Comparison of ENCODE assay signal across 19 mouse cellular contexts in genomic region chr3:96735200-96735599, GRCm38 (mm10). TPM values are rescaled to one million over a fixed set of nuclear protein-coding genes. Genes with fewer than 3 reads are reported as not detected.
DNase-seq lines count a peak whose midpoint lies in the region.
"Had no signal": no experiment of that assay in that cellular context is flagged by ENCODE, and none has a peak within 500 bp of the region (broad histone marks: within the 10 kb centered on the region; RNA-seq: fewer than 3 reads in every experiment).

No protein-coding gene starts in this region.

- DNase-seq in heart, adult 11 months: peak; percentile 55
- DNase-seq in heart, adult 8-10 months (ENCODE audit: low spot score): no peak
- DNase-seq in layer of hippocampus, adult 9-11 months: peak; percentile 60
- DNase-seq in layer of hippocampus, postnatal 36 days: no peak
- DNase-seq in brain, adult 2 months (ENCODE audit: low read depth, low spot score): peak; percentile 72
- DNase-seq in gastrocnemius, postnatal 25 days: no peak
- no peak for DNase-seq in hindbrain, embryonic 10.5 days (ENCODE audit: low spot score)
- DNase-seq: adrenal gland, adult 2 months; adrenal gland, postnatal 10 days; adrenal gland, postnatal 25 days; cerebellum, adult 11-12 months; cerebellum, adult 2 months; cerebellum, adult 9-10 months; cerebellum, postnatal 10 days; cerebellum, postnatal 25 days had no signal

- peaks cover 10% of the 10 kb centered on the region; the same call in 1 of the 2 replicates for H3K4me1 ChIP-seq in hindbrain, embryonic 10.5 days (replicated peaks)
- H3K4me1 ChIP-seq: forebrain, embryonic 15.5 days had no signal

- no peak overlapping the region for H3K27ac ChIP-seq in hindbrain, embryonic 10.5 days
- H3K27ac ChIP-seq: embryonic facial prominence, embryonic 10.5 days; embryonic facial prominence, embryonic 12.5 days; forebrain, embryonic 13.5 days; forebrain, embryonic 15.5 days had no signal

- no peaks in the 10 kb centered on the region for H3K9me3 ChIP-seq in hindbrain, embryonic 10.5 days
- H3K9me3 ChIP-seq: embryonic facial prominence, embryonic 10.5 days; embryonic facial prominence, embryonic 12.5 days; forebrain, embryonic 13.5 days; forebrain, embryonic 15.5 days had no signal

- 86% methylated on average over 2 of the region's 2 CpGs for WGBS in hindbrain, embryonic 10.5 days

- H3K27me3 ChIP-seq in hindbrain, embryonic 10.5 days (ENCODE audit: insufficient read depth, poor library complexity, severe bottlenecking): no peaks in the 10 kb centered on the region
- H3K27me3 ChIP-seq: embryonic facial prominence, embryonic 12.5 days; forebrain, embryonic 13.5 days; forebrain, embryonic 15.5 days had no signal

- 0 out of 2 replicates have a peak, but pooled peaks cover 2% of the 10 kb centered on the region for H3K36me3 ChIP-seq in hindbrain, embryonic 10.5 days
- H3K36me3 ChIP-seq: embryonic facial prominence, embryonic 12.5 days; forebrain, embryonic 15.5 days had no signal

- H3K4me3 ChIP-seq in hindbrain, embryonic 10.5 days: no peak overlapping the region
- H3K4me3 ChIP-seq: embryonic facial prominence, embryonic 10.5 days; embryonic facial prominence, embryonic 12.5 days; forebrain, embryonic 13.5 days; forebrain, embryonic 15.5 days had no signal

RNA-seq across cellular contexts. Expression of gene Rnf115, which starts 7.7 kb away (rescaled TPM):
- total RNA-seq in heart, adult 8-10 months (2022): 10 to 100 TPM; 21.5 to 32.5 (median 27.8) TPM
- total RNA-seq in layer of hippocampus, postnatal 36 days (2021): 10 to 100 TPM; 54.1 to 60.0 TPM
- 100 to 1,000 TPM in 1 of 2 experiments, 10 to 100 TPM in 1; 87.8 to 109 TPM for total RNA-seq in gastrocnemius, postnatal 25 days (2021)
- polyA plus RNA-seq in hindbrain, embryonic 10.5 days (2016; fragmentation: Nextera tagmentation; extraction: Ambion mirVana): 63.8 and 64.2 TPM in 2 replicates

RNA-seq across cellular contexts. Expression of gene Polr3c, which starts 7.8 kb away (rescaled TPM):
- total RNA-seq in heart, adult 8-10 months (2022): 10 to 100 TPM; 22.8 to 25.7 (median 24.0) TPM
- total RNA-seq in layer of hippocampus, postnatal 36 days (2021): 10 to 100 TPM; 22.0 to 24.1 TPM
- 10 to 100 TPM; 18.0 to 20.6 TPM for total RNA-seq in gastrocnemius, postnatal 25 days (2021)
- 44.4 and 45.3 TPM in 2 replicates for polyA plus RNA-seq in hindbrain, embryonic 10.5 days (2016; fragmentation: Nextera tagmentation; extraction: Ambion mirVana)

RNA-seq across cellular contexts. Expression of gene Nudt17, which starts 26.8 kb away (rescaled TPM):
- total RNA-seq in heart, adult 8-10 months (2022): 1 to 10 TPM; 2.9 to 4.0 (median 3.2) TPM
- total RNA-seq in layer of hippocampus, postnatal 36 days (2021): 10 to 100 TPM; 10.8 to 15.2 TPM
- under 1 TPM; 0.56 to 0.67 TPM for total RNA-seq in gastrocnemius, postnatal 25 days (2021)
- polyA plus RNA-seq in hindbrain, embryonic 10.5 days (2016; fragmentation: Nextera tagmentation; extraction: Ambion mirVana): 17.1 and 19.4 TPM in 2 replicates

RNA-seq across cellular contexts. Expression of gene Pias3, which starts 39.0 kb away (rescaled TPM):
- 10 to 100 TPM; 12.6 to 15.1 (median 14.5) TPM for total RNA-seq in heart, adult 8-10 months (2022)
- 10 to 100 TPM; 26.1 to 27.5 TPM for total RNA-seq in layer of hippocampus, postnatal 36 days (2021)
- total RNA-seq in gastrocnemius, postnatal 25 days (2021): 1 to 10 TPM; 6.5 to 6.9 TPM
- 46.2 and 48.3 TPM in 2 replicates for polyA plus RNA-seq in hindbrain, embryonic 10.5 days (2016; fragmentation: Nextera tagmentation; extraction: Ambion mirVana)

Comparison
In these comparisons a context has a peak if more than half of its experiments do, and no peak if none do; other contexts are left out.
1. DNase-seq: peak in heart, adult 11 months (single experiment), layer of hippocampus, adult 9-11 months (single experiment) and brain, adult 2 months (single experiment); none in heart, adult 8-10 months (single experiment), layer of hippocampus, postnatal 36 days (0 of 2), gastrocnemius, postnatal 25 days (single experiment) and hindbrain, embryonic 10.5 days (single experiment).